Mouse (Mus musculus) thymus, adult 18-20 months (tissue): Measurements from ENCODE around the gene Magoh.

ENCODE experiments used
- DNase-seq, 2 experiments: peaks; one replicate each; pipeline ENCODE4 v3.0.0; 2022; ENCODE audit warnings: mixed read lengths in 2 of 2

The Magoh gene

DNA sequence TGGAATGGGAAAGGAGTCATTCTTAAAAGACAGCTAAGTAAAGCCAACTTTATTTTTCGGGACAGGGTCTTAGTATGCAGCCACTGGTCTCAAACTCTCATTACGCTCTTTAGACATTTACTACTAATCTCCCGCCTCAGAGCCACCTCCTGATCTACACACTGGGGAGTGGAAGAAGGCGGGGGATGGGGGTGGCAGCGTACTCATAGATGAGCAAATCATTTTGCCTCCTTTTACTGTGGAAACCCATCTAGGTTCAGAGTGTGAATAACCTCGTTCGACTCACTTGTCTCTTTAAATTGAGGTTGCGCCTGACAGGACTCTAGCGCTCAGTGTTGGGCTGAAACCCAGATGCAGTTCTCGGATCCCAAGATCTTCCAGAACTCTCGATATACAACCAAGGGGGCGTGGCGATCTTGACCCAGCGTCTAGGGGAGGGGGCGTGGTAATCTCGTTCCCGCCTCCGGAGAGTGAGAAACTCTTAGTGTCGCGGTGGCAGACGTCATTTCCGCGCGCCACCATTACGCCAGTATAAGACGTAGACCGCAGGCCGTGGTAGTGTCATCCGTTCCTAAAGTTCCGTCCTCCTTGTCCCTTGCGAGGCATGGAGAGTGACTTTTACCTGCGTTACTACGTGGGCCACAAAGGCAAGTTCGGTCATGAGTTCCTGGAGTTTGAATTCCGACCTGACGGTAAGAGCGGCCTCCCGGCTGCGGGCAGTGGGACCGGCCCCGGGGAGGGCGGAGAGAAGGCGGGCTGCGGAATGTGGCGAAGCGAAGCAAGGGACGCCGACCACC lies at the start of gene Magoh:
TSS of gene Magoh (plus strand) at position 502 of the 797 bp plus-strand sequence.
- DNase-seq, result peak; percentile 86 to 92

DNA sequence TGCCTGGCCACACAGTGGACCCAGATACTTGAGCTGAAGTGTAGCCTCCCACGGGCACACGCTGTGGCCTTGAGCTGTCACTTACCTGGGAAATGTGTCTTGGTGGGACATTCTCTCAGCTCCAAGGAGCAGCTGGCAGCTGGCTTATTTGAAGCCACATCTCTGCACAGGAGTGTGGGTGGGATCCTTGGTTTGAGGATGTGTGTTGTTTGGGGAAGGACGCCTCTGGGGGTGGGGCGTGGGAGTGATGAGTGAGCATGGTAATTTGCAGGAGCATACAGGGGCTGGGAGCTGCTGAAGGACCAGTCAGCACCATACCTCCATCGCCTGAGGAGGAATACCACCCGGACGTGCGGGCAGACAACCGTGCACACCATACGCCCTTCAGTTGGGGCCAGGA lies 49.4 kb upstream of the Magoh start:
- no peak for DNase-seq

DNA sequence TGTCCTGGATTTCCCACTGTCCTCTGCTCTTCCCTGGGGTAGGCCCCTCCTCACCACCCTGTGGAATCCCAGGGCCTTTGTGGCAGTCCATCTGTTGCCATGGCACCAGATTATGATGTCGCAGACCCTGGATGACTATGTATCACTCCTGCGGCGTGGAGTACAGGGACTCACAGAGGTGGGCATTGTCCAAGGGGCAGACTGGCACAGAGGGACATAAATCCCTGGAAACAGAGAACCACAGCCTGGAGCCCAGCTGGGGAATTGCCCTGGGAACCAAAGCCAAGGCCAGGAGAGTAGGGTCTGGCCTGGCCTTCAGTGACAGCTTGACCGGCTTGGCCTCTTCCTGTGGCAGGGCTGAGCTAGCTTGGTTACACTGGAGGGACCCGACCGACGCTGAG lies 48.7 kb upstream of the Magoh start:
- DNase-seq, result no peak

DNA sequence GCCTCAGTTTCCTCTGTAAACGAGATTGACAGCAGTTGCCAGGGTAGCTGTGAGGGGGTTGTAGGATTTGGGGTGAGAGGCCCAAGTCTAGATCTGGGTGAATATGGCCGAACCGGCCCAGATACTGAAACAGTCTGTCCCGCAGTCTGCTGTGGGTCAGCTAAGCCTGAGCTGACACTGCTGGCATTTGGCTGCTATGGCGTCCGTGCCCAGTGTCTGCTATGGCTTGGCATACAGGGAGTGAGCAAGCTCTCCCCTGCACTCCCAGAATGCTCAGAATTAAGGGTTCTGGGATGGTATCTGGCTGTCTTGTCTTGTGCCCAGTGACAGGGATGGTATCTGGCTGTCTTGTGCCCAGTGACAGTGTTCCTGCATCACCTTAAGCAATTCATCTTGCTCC lies 47.9 kb upstream of the Magoh start:
- DNase-seq, result no peak

DNA sequence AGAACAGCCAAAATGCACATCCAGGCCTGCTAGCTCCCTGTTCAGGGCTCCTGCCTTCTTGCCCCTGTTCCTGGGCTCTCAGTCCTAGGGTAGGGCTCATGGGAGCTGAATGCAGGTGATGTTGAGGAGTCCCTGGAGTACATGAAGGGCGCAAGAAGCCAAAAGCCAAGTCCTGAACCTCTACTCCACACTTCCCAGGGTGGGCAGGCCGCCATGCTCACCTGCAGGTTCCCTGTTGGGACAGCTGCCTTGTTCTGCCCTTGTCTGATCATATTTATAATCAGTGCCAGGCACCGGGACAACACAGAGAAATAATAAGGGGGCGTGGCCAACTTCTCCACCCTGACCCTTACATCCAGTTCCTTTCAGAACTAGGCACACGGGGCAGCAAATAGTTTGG lies 46.0 kb upstream of the Magoh start:
- DNase-seq, result no peak

DNA sequence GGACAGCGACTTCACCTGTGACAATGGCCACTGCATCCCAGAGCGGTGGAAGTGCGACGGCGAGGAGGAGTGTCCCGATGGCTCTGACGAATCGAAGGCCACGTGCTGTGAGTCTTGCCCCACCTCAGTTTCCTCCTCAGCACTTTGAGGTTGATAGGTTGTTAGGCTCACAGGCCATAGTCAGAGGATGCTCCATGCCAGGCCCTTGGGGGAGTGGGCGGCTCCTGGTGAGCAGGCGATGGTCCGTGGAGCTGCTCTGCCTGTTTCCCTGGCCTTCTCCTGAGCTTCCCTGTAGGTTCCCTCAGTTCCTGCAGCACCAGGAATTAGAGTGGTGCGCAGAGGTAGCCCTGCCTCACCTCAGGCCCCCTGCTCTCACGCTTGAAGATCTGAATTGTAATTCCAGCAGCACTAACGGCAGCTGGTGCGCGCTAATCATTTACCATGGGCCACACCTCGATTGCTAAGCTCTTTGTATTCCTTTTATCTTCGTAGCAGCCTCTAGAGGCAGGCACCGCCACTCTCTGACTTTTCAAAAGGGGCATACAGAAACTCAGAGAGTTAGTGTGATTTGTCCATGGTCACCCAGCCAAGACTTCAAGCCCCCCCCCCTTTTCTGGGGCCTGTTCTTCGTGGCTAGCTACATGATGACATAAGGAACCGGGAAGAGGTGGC lies 44.8 kb upstream of the Magoh start:
- no peak for DNase-seq

DNA sequence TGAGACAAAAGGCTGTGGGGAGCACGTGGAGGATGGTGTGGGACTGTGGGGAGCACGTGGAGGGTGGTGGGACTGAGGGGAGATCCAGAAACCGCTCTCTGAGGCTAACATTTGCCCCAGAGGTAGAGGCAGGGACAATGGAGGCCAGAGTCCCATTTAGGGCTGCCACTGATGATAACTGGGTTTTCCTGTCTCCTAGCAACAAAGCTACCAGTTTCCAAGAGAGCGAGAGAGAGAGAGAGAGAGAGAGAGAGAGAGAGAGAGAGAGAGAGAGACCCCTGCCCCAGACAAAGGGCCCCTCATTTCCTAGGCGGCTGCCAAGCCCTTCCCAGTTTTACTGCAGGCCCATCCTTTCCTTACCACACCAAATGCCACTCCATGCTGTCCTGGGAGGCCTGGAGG lies 44.0 kb upstream of the Magoh start:
- DNase-seq, result no peak

DNA sequence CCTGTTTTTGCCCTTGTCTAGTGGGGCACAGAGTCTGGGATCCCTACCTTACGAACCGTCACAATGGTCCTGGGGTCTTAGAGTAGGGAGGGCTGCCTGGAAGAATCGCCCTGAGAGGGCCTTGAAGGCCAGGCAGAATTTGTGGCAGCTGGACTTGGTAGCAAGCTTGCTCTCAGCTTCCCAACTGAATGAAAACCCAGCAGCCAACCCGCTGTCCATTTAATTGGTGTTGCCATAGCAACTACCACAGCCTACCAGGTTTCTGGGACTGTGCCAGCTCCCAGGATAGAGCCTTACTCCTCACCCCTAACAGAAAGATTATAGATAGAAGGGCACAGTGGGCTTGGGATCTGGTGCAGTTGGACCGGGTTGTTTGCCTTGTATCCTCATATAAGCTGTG lies 42.8 kb upstream of the Magoh start:
- no peak for DNase-seq

DNA sequence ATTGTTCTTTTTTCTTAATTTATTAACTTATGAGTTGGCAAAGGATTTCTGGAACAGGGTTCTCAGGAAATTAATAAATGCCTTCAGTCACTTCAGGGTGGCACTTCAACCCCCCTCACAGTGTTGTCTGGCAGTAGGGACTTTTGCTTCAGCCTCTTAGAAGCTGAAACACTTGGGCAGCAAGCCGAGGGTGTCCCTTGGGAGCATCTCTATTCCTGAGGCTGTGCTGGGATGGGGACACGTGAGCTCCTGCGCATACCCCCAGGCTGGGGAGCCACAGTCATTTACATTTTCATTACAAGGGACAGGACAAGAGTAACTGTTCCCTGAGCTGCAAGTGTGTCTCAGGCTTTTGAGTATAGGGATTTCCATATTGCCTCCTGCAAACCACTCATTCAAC lies 41.6 kb upstream of the Magoh start:
- no peak for DNase-seq

DNA sequence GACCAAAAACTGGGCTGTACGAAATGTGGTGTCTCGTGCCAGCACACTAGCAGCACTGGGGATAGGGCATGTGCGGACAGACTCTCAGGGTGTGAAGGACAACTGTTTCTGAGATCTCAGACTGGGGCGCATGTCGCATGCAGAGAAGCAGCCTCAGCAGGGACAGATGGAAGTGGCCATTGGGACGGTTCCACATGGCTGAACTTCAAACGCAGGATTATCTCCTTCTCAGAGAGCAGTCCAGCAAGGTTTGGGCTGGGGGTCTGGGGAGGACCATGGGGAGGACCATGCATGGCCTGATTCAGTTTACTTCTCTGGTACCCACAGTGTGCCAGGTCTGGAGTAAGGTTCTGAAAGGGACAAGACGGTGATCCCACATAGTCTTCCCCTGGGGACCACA lies 35.9 kb upstream of the Magoh start:
- no peak for DNase-seq

DNA sequence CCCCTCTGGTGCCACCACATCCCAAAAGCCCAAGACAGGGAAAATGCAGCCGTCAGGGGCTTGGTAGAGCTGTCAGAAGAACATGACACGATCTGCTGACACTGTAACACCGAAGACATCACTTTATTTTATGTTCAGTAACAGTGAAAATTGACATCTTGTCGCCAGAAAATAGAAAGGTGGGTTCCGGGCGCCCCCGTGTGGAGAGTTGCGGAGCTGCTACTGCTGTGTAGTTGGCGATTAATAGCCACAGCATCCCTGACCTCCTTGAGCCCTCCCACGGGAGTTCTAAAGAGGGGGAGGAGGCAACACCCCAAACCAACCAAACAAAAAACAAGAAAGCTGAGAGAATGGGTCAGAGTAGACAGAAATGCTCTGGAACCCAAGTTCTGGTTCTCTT lies 34.6 kb upstream of the Magoh start:
- DNase-seq, result peak in 1 of 2 experiments; percentile 28

DNA sequence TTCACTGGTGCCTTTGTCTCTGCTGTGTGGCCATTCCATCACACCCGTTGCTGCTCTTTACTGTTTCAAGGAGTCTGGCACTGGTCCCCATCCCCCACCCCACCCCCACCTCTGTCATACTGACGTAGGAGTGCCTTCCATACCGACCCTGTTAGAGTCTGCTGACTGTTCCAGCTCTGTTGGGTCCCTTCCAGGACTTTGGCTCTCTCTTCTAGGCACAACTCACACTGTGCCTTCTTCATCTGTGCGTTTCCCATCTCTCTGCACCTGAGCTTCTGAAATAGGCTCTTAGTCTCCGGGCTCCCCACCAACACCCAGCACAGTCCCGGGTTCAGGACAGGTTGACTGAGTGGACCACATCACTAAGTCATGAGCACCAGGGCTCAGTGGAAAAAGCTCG lies 32.8 kb upstream of the Magoh start:
- DNase-seq, result no peak

DNA sequence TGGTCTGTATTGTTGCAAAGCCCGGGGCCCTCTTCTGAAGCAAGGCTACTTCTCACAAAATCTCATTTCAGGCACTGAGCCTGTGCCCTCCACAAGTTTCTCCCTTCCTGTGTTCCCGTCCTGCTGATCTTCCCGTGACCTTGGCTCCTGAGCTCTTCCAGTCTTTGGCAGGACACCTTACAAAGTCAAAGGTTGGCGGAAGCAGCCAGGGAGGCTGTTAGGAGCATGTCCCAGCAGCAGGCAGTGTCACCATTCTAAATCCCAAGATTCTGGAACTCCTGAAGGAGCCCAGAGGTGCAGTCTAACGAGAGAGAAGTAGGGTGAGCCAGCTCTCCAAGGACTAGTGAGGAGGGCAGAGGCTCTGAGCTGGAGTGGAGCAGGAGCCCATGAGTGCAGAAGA lies 31.0 kb upstream of the Magoh start:
- DNase-seq, result no peak

DNA sequence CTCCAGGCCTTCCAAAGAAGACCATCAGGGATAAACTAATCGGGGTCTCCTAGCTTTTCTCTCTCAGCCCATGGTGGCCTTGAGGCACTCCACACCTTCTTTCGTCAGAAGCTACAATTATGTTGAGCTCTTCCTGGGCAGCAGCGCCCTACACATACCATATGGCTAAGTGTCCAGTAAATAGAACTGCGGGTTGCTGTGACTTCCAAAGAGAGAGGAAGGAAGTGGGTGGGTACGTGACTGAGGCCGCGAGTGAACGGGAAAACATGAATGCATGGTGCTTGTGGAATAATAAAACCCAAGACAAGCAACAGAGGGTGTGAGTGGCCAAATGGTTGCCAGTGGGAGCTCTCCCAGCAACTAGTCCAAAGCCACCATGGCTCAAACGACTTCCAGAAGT lies 29.9 kb upstream of the Magoh start:
- no peak for DNase-seq

DNA sequence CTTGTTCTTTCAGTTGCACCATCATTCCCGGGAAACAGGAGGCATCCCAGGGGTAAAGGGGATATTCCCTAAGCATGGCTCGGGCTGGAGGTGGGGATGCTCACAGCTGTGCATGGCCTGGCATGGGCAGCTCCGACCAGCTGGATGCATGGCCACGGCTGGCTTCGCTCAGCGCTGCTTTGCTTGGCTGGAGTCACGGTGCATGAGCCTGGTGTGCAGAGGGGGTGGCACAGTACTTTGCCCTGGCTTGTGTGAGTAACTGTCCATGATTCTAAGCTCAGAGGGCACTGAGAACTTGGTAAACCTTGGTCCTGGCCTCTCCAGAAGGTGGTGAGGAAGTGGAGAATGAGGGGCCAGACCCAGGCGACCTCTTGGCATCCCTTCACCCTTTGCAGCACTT lies 29.5 kb upstream of the Magoh start:
- no peak for DNase-seq

DNA sequence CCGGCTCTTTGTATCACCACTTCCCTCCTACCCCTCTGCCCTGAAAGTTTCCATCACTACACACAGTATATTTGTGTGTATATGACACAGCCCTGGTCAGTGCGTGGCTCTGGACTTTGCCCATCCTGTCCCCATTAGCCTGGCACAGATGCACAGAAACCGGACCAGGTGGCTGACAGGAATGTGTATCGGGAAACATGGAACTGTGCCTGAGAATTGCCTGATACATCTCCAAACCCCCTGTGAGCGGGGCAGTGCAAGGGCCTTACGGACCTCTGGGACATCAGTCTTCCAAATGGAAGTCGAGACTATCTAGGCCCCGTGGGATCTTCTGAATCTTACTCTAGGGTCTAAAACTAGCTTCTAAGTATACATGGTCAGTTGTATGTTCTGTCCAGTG lies 26.2 kb upstream of the Magoh start:
- DNase-seq, result no peak

DNA sequence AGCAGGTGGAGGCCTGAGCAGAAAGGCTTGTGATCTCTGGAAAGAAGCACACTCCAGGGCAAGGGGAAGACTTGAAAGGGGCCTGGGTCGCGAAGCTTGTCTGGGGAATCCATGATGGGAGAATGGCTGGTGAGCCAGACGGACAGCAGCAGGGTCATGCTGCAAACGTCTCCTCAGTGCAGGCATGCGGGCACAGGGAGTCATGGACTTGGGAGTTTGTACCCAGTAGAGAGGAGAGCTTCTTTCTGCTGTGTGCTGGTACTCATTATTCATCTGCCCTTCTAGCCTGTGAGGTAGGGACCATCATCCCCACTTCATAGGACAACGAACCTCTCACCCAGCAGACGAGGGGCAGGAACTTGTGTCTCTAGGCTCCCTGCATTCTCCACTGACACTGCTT lies 25.7 kb upstream of the Magoh start:
- no peak for DNase-seq

DNA sequence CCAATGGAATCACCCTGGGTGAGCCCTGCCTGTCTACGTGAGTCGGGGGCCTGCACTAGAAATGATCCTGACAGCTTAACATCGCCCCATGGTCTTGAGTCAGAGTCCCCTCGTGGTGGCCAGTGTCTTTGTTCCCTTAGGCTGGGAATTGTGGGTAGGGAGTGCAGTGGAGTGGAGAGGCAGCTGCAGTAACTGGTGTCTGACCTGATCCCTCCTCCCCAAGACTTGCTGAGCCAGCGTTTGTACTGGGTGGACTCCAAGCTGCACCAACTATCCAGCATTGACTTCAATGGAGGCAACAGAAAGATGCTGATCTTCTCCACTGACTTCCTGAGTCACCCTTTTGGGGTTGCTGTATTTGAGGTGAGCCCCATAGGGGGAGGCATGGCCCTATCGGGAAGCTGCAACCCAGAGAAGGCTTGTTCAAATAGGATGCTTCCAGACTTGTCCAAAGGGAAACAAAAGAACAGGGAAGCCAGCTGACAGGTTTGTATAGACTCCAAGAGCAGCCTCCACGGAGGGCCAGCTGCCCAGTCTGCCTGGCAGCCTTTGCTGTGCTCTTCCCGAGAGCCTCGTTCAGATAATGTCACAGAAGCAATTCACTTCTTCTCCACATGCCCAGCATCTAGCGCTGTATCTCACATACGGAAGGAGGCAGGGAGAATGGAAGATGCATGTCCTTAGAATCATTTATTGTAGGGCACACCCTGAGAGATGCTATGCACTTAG lies 22.4 kb upstream of the Magoh start:
- DNase-seq, result no peak

DNA sequence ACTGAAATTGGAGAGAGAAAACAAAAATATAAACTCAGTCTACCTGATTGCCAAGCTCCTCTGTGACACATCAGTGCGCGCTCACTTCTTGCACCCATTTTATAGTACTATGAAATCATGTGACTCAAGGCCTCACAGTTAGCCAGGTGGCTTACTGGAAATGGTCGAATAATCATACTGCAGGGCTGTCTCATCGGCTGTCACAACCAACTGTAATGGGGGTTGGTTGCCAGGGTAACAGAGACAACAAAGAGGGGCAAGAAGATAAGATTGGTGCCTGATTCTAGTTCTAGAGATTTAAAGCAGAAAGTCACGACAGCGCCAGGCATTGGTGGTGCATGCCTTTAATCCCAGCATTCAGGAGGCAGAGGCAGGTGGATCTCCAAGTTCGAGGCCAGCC lies 20.6 kb upstream of the Magoh start:
- DNase-seq, result no peak

DNA sequence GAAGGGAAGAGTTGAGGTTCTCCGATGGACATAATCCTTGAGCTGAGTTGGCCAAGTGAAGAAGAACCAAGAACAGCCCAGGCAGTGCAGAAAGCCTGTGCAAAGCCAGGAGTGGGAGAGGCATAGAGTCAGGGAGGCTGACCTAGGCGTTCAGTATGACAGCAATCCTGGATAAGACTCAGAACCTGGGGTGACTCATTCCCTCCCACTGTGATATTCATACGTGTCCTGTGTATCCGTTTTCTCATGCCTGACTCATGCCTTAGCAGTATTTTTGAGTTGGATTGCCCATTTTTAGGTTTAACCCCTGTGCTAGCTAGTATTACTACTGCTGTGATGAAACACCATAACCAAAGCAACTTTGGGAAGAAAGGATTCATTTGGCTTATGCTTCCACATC lies 14.7 kb upstream of the Magoh start:
- DNase-seq, result no peak

DNA sequence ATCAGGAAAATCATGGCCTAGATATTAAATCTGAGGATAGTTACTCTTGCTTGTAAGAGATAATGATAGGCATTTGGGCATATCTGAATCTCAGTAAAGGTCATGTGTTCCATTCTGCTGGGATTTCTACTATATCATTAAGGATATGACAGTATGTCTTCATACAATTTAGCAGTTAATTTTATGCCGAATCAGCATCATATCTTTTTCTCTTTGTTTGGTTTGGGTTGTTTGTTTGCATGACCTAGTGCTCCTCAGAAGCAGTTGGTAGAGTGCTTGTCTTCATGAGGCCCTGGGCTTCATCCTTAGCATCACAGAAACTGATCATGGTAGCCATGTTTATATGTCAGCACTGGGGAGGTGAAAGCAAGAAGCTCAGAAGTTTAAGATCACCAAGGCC lies 2.1 kb downstream of the Magoh start:
- DNase-seq, result no peak

DNA sequence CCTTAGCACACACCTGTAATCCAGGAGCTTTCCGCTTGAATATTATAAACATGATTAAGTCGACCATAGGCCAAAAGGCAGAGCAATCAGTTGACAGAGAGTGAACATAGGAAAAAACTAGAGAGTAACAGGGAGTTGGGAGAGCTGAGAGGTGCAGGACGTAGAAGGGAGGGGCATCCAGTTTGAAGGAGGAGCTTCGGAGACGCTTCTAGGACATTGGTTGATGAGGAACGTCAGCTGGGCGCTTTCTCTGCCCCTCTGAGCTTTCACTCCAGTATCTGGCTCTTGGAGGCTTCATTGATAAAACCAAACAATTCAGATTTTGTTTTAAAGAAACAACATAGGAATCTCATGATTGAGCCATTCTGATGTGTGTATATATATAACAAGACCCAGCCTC lies 6.8 kb downstream of the Magoh start:
- no peak for DNase-seq

DNA sequence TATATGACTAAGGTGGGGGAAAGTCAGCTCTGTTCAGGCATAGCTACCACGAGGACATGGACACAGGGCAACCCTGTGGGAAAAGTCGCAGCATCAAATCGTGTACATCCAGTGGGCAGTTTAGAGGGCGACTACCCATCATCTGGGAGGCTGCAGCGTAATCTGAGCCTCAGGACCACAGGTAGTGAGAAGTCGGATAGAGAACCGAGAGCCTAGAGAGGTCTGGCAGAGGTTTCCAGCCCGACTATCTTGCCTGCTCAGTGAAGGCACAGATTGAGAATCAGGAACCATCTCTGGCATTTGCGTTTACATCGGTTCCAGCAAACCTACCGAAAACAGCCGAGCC lies 9.8 kb downstream of the Magoh start:
- no peak for DNase-seq

DNA sequence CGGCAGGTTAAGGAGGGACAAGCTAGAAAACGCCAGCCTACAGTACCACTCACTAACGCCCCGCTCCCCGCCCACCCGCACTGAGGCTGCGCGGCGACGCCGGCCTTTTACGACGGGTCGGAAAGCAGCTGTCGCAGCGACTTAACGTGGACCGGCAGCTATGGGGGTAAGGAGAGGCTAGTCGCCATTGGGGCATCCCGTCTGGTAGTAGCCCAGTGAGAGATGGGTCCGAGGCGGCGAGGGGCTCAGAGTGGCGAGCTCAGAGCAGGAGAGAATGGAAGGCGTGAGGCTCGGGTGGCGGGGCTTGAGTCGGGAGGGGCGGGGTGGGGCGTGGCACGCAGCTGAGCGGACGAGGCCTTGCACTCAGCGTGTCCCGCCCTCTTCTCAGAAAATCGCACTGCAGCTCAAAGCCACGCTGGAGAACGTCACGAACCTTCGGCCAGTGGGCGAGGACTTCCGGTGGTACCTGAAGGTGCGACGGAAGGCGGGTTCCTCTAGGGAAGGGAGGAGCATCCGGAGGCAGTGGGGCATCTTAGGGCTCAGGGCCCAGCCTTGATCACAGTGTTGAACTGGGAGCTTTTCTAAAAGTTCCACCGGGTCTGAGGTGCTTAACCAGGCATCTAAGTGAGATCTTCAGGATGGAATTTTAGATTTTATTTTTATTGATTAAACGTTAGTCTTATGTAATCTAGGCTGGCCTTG lies 10.3 kb downstream of the Magoh start, which contains the start of gene 0610037L13Rik:
TSS of gene 0610037L13Rik (plus strand) at position 83 of the 702 bp plus-strand sequence.
- peak; percentile 91 to 95 for DNase-seq
